Mouse (Mus musculus) Patski (cell line): Measurements from ENCODE around the gene Ccdc34. TPM values are rescaled to one million over a fixed set of nuclear protein-coding genes. Genes with fewer than 3 reads are reported as not detected.

Source experiments
- ATAC-seq: fragments of 100-300 bp; one replicate; pipeline ENCODE4 v1.8.0; 2021
- CTCF ChIA-PET: fragments of 350-600 bp; sonication (Branson Sonifier 250); formaldehyde crosslinking; loops from one replicate; lab custom pipeline; 2022; ENCODE audit warnings: inconsistent platforms; lab: Charles Lee
- POLR2A ChIA-PET: fragments of 350-600 bp; sonication (Branson Sonifier 250); formaldehyde crosslinking; loops from one replicate; lab custom pipeline; 2022; ENCODE audit warnings: antibody characterized with exemption, inconsistent platforms; lab: Charles Lee
- DNase-seq: peaks from one replicate; pipeline ENCODE4 v3.0.0-alpha.2; 2011; ENCODE audit warnings: low read depth, low spot score
- H3K27me3 ChIP-seq: fragments of 371-371 bp; one replicate; pipeline ENCODE4 v1.5.1; 2021
- CTCF ChIP-seq: fragments of 100-300 bp; IDR thresholded peaks from one replicate; pipeline ENCODE4 v1.5.1; 2021
- in situ Hi-C: fragments of 300-500 bp; cut with MboI; formaldehyde crosslinking; loops from 3 replicates; pipeline ENCODE4 v1.11.1; 2018; ENCODE audit warnings: low pct_unique_long_range_greater_than_20kb, mixed read lengths
- polyA plus RNA-seq: library from polyadenylated mRNA; unstranded; gene quantifications from one replicate; pipeline ENCODE4 v1.2.3, GENCODE M21; 2021

Ccdc34 gene
- polyA plus RNA-seq, 1 experiment from 2014 or later = 30.9 TPM

- H3K27me3 ChIP-seq = no peaks in the 10 kb centered on the region
- in situ Hi-C loops = loop anchor here (5.0 kb wide), 2 partner anchors 139 to 184 kb away; partner anchors contain the start of gene Ccdc34
- DNase-seq (no peak), ATAC-seq (no peak)
- TF ChIP-seq CTCF = no peak
- POLR2A ChIA-PET = no interaction called here
- CTCF ChIA-PET = interaction anchor here (1.1 to 1.5 kb wide), 3 partner anchors 9 to 299 kb away, joined by 3 to 4 read pairs (median 3); no protein-coding TSS in a partner anchor
Measured at GRCm38 (mm10) chr2:110201770-110202169, 184.2 kb downstream of the Ccdc34 start.

GRCm38 (mm10) chr2:110202716-110203497, 185.3 kb downstream of the Ccdc34 start:
- CTCF ChIA-PET = interaction anchor here (1.1 to 3.4 kb wide), 5 partner anchors 10 to 300 kb away, joined by 3 to 12 read pairs (median 3); no protein-coding TSS in a partner anchor
- ATAC-seq = no peak

GRCm38 (mm10) chr2:110204169-110204568, 186.6 kb downstream of the Ccdc34 start:
- DNase-seq = no peak
- in situ Hi-C loops = loop anchor here (5.0 kb wide), 2 partner anchors 142 to 187 kb away; partner anchors contain the start of gene Ccdc34
- ChIA-PET CTCF (interaction anchor here (0.6 to 3.4 kb wide), 10 partner anchors 8 to 361 kb away, joined by 3 to 17 read pairs (median 6); partner anchors contain the start of gene Ccdc34), POLR2A (interaction anchor here (0.6 kb wide), 1 partner anchor 146 kb away, joined by 3 read pairs; no protein-coding TSS in a partner anchor)
- ATAC-seq = no peak
- no peak for TF ChIP-seq CTCF
- H3K27me3 ChIP-seq = no peaks in the 10 kb centered on the region

More at GRCm38 (mm10) chr2:110202716-110203497, 185.3 kb downstream of the Ccdc34 start:
- H3K27me3 ChIP-seq = no peaks in the 10 kb centered on the region
- POLR2A ChIA-PET = no interaction called here
- in situ Hi-C loops = loop anchor here (5.0 kb wide), 2 partner anchors 141 to 186 kb away; partner anchors contain the start of gene Ccdc34
- no peak for TF ChIP-seq CTCF
- DNase-seq = no peak

- POLR2A ChIA-PET = interaction anchor here (0.6 to 0.7 kb wide), 2 partner anchors 147 to 174 kb away, joined by 3 read pairs; no protein-coding TSS in a partner anchor
- in situ Hi-C loops = loop anchor here (5.0 kb wide), 3 partner anchors 143 to 298 kb away; partner anchors contain the start of gene Ccdc34
- no peak for DNase-seq
Measured at GRCm38 (mm10) chr2:110204705-110205318, 187.2 kb downstream of the Ccdc34 start.

GRCm38 (mm10) chr2:110210508-110211496, 193.2 kb downstream of the Ccdc34 start:
- TF ChIP-seq CTCF = no peak
- in situ Hi-C loops = loop anchor here (10.0 kb wide), 1 partner anchor 774 kb away; no protein-coding TSS in a partner anchor
- H3K27me3 ChIP-seq = no peaks in the 10 kb centered on the region
- no peak for DNase-seq
- ATAC-seq = no peak
- CTCF ChIA-PET = interaction anchor here (1.2 to 1.6 kb wide), 6 partner anchors 15 to 307 kb away, joined by 3 to 6 read pairs (median 3); partner anchors contain the start of gene Ccdc34
- POLR2A ChIA-PET = no interaction called here

More at GRCm38 (mm10) chr2:110204705-110205318, 187.2 kb downstream of the Ccdc34 start:
- peak; percentile 70 for TF ChIP-seq CTCF
- CTCF ChIA-PET = interaction anchor here (0.6 to 3.4 kb wide), 15 partner anchors 9 to 361 kb away, joined by 3 to 17 read pairs (median 4); partner anchors contain the start of gene Ccdc34
- H3K27me3 ChIP-seq = no peaks in the 10 kb centered on the region
- no peak for ATAC-seq

- no peaks in the 10 kb centered on the region for H3K27me3 ChIP-seq
- no peak for DNase-seq
- in situ Hi-C loops = loop anchor here (10.0 kb wide), 1 partner anchor 771 kb away; no protein-coding TSS in a partner anchor
- ChIA-PET CTCF (interaction anchor here (1.5 to 3.6 kb wide), 5 partner anchors 10 to 310 kb away, joined by 5 to 19 read pairs (median 7); no protein-coding TSS in a partner anchor), POLR2A (interaction anchor here (1.6 kb wide), 1 partner anchor 11 kb away, joined by 3 read pairs; no protein-coding TSS in a partner anchor)
- ATAC-seq = no peak
- TF ChIP-seq CTCF = no peak
Measured at GRCm38 (mm10) chr2:110214278-110214677, 196.7 kb downstream of the Ccdc34 start.

GRCm38 (mm10) chr2:110214991-110215684, 197.5 kb downstream of the Ccdc34 start:
- no peaks in the 10 kb centered on the region for H3K27me3 ChIP-seq
- ATAC-seq (peak; percentile 97), DNase-seq (peak; percentile 85)
- in situ Hi-C loops = loop anchor here (10.0 kb wide), 1 partner anchor 770 kb away; no protein-coding TSS in a partner anchor
- no peak for TF ChIP-seq CTCF
- POLR2A ChIA-PET = interaction anchor here (0.9 to 1.6 kb wide), 2 partner anchors 10 kb away, joined by 3 read pairs; no protein-coding TSS in a partner anchor
- CTCF ChIA-PET = interaction anchor here (0.7 to 3.6 kb wide), 10 partner anchors 11 to 350 kb away, joined by 3 to 19 read pairs (median 6); no protein-coding TSS in a partner anchor

GRCm38 (mm10) chr2:110215685-110216058, 198.1 kb downstream of the Ccdc34 start:
- ATAC-seq = peak; percentile 63
- H3K27me3 ChIP-seq = no peaks in the 10 kb centered on the region
- DNase-seq = peak; percentile 57
- POLR2A ChIA-PET = interaction anchor here (0.9 kb wide), 1 partner anchor 9 kb away, joined by 3 read pairs; no protein-coding TSS in a partner anchor
- CTCF ChIA-PET = interaction anchor here (0.7 to 3.6 kb wide), 10 partner anchors 10 to 349 kb away, joined by 3 to 19 read pairs (median 6); no protein-coding TSS in a partner anchor
- no peak for TF ChIP-seq CTCF
- in situ Hi-C loops = loop anchor here (10.0 kb wide), 1 partner anchor 769 kb away; no protein-coding TSS in a partner anchor
